Mouse (Mus musculus): ENCODE data around the gene Actrt2. TPM values are rescaled to one million over a fixed set of nuclear protein-coding genes. Genes with fewer than 3 reads are reported as not detected.

The Actrt2 gene
- polyA plus RNA-seq, 1 experiment, result not detected

- Histone ChIP-seq H3ac (ENCODE audit: control insufficient read depth, insufficient read length) (no peak overlapping the region), H3K4me2 (ENCODE audit: low read depth) (no peak overlapping the region), H3K27me3 (ENCODE audit: control insufficient read depth, insufficient read depth, insufficient read length) (no peaks in the 10 kb centered on the region), H3K36me3 (ENCODE audit: control insufficient read depth, insufficient read depth) (no peaks in the 10 kb centered on the region), H3K79me2 (ENCODE audit: control insufficient read depth, insufficient read depth) (no peaks in the 10 kb centered on the region), H3K4me3 (no peak overlapping the region)
- TF ChIP-seq TCF3 (IDR thresholded peaks at IDR 0.05; ENCODE audit: insufficient read length, low read depth) (no peak), TCF12 (IDR thresholded peaks at IDR 0.05; ENCODE audit: insufficient read depth, poor library complexity, severe bottlenecking) (no peak), REST (IDR thresholded peaks at IDR 0.05; ENCODE audit: insufficient read depth, insufficient read length) (no peak), SRF (IDR thresholded peaks at IDR 0.05; ENCODE audit: control insufficient read depth, insufficient read length, low read depth) (no peak), USF1 (IDR thresholded peaks at IDR 0.05; ENCODE audit: low read depth) (no peak), CEBPB (IDR thresholded peaks at IDR 0.05; ENCODE audit: insufficient read depth, poor library complexity, severe bottlenecking) (no peak), POLR2AphosphoS2 (IDR thresholded peaks at IDR 0.05; ENCODE audit: insufficient read length, low read depth) (no peak), MAX (IDR thresholded peaks at IDR 0.05; ENCODE audit: low read depth) (no peak), POLR2A (IDR thresholded peaks at IDR 0.05; ENCODE audit: insufficient read length, low read depth) (no peak), E2F4 (IDR thresholded peaks at IDR 0.05; ENCODE audit: insufficient read depth) (no peak), MYOG (IDR thresholded peaks at IDR 0.05; ENCODE audit: control insufficient read depth in 1 of 3, insufficient read depth in 1 of 3, insufficient read length in 2 of 3, low read depth in 2 of 3) (no peak), MYOD1 (IDR thresholded peaks at IDR 0.05; ENCODE audit: control insufficient read depth in 1 of 3, insufficient read length in 2 of 3, low read depth in 2 of 3) (no peak)
Measured at GRCm38 (mm10) chr4:154649083-154649747, 18.5 kb downstream of the Actrt2 start.

GRCm38 (mm10) chr4:154642496-154642895 lies 25.2 kb downstream of the Actrt2 start:
- H3K4me3 ChIP-seq, result no peak overlapping the region
- no peaks in the 10 kb centered on the region for H3K27me3 ChIP-seq (ENCODE audit: control insufficient read depth, insufficient read depth, insufficient read length)
- H3K4me2 ChIP-seq (ENCODE audit: low read depth), result no peak overlapping the region
- no peaks in the 10 kb centered on the region for H3K79me2 ChIP-seq (ENCODE audit: control insufficient read depth, insufficient read depth)
- H3ac ChIP-seq (ENCODE audit: control insufficient read depth, insufficient read length), result no peak overlapping the region
- TF ChIP-seq CEBPB (IDR thresholded peaks at IDR 0.05; ENCODE audit: insufficient read depth, poor library complexity, severe bottlenecking) (no peak), MAX (IDR thresholded peaks at IDR 0.05; ENCODE audit: low read depth) (no peak), TCF12 (IDR thresholded peaks at IDR 0.05; ENCODE audit: insufficient read depth, poor library complexity, severe bottlenecking) (no peak), POLR2AphosphoS2 (IDR thresholded peaks at IDR 0.05; ENCODE audit: insufficient read length, low read depth) (no peak), E2F4 (IDR thresholded peaks at IDR 0.05; ENCODE audit: insufficient read depth) (no peak), MYOD1 (IDR thresholded peaks at IDR 0.05; ENCODE audit: control insufficient read depth in 1 of 3, insufficient read length in 2 of 3, low read depth in 2 of 3) (no peak), REST (IDR thresholded peaks at IDR 0.05; ENCODE audit: insufficient read depth, insufficient read length) (no peak), TCF3 (IDR thresholded peaks at IDR 0.05; ENCODE audit: insufficient read length, low read depth) (no peak), USF1 (IDR thresholded peaks at IDR 0.05; ENCODE audit: low read depth) (no peak), MYOG (IDR thresholded peaks at IDR 0.05; ENCODE audit: control insufficient read depth in 1 of 3, insufficient read depth in 1 of 3, insufficient read length in 2 of 3, low read depth in 2 of 3) (no peak), POLR2A (IDR thresholded peaks at IDR 0.05; ENCODE audit: insufficient read length, low read depth) (no peak), SRF (IDR thresholded peaks at IDR 0.05; ENCODE audit: control insufficient read depth, insufficient read length, low read depth) (no peak)
- no peaks in the 10 kb centered on the region for H3K36me3 ChIP-seq (ENCODE audit: control insufficient read depth, insufficient read depth)

- TF ChIP-seq POLR2AphosphoS2 (IDR thresholded peaks at IDR 0.05; ENCODE audit: insufficient read length, low read depth) (no peak), MAX (IDR thresholded peaks at IDR 0.05; ENCODE audit: low read depth) (no peak), REST (IDR thresholded peaks at IDR 0.05; ENCODE audit: insufficient read depth, insufficient read length) (no peak), TCF3 (IDR thresholded peaks at IDR 0.05; ENCODE audit: insufficient read length, low read depth) (no peak), MYOG (IDR thresholded peaks at IDR 0.05; ENCODE audit: control insufficient read depth in 1 of 3, insufficient read depth in 1 of 3, insufficient read length in 2 of 3, low read depth in 2 of 3) (no peak), SRF (IDR thresholded peaks at IDR 0.05; ENCODE audit: control insufficient read depth, insufficient read length, low read depth) (no peak), CEBPB (IDR thresholded peaks at IDR 0.05; ENCODE audit: insufficient read depth, poor library complexity, severe bottlenecking) (no peak), MYOD1 (IDR thresholded peaks at IDR 0.05; ENCODE audit: control insufficient read depth in 1 of 3, insufficient read length in 2 of 3, low read depth in 2 of 3) (no peak), E2F4 (IDR thresholded peaks at IDR 0.05; ENCODE audit: insufficient read depth) (no peak), USF1 (IDR thresholded peaks at IDR 0.05; ENCODE audit: low read depth) (no peak)
- no peak overlapping the region for H3K4me2 ChIP-seq (ENCODE audit: low read depth)
- no peak overlapping the region for H3K4me3 ChIP-seq
- no peak overlapping the region for H3ac ChIP-seq (ENCODE audit: control insufficient read depth, insufficient read length)
- H3K79me2 ChIP-seq (ENCODE audit: control insufficient read depth, insufficient read depth), result no peaks in the 10 kb centered on the region
- H3K27me3 ChIP-seq (ENCODE audit: control insufficient read depth, insufficient read depth, insufficient read length), result no peaks in the 10 kb centered on the region
- no peaks in the 10 kb centered on the region for H3K36me3 ChIP-seq (ENCODE audit: control insufficient read depth, insufficient read depth)
Measured at GRCm38 (mm10) chr4:154641296-154642110, 26.2 kb downstream of the Actrt2 start.

- Histone ChIP-seq H3K4me3 (no peak overlapping the region), H3K27me3 (ENCODE audit: control insufficient read depth, insufficient read depth, insufficient read length) (no peaks in the 10 kb centered on the region), H3ac (ENCODE audit: control insufficient read depth, insufficient read length) (no peak overlapping the region), H3K79me2 (ENCODE audit: control insufficient read depth, insufficient read depth) (no peaks in the 10 kb centered on the region), H3K4me2 (ENCODE audit: low read depth) (no peak overlapping the region), H3K36me3 (ENCODE audit: control insufficient read depth, insufficient read depth) (no peaks in the 10 kb centered on the region)
- TF ChIP-seq POLR2A (IDR thresholded peaks at IDR 0.05; ENCODE audit: insufficient read length, low read depth) (no peak), E2F4 (IDR thresholded peaks at IDR 0.05; ENCODE audit: insufficient read depth) (no peak), SRF (IDR thresholded peaks at IDR 0.05; ENCODE audit: control insufficient read depth, insufficient read length, low read depth) (no peak), MAX (IDR thresholded peaks at IDR 0.05; ENCODE audit: low read depth) (no peak)
Measured at GRCm38 (mm10) chr4:154640443-154641295, 27.0 kb downstream of the Actrt2 start.
